Mouse (Mus musculus): Measurements from ENCODE around the gene Cdk5r1. TPM values are rescaled to one million over a fixed set of nuclear protein-coding genes. Genes with fewer than 3 reads are reported as not detected.

The Cdk5r1 gene
- polyA plus RNA-seq, 1 experiment from 2014 or later, result 0.72 TPM

DNA sequence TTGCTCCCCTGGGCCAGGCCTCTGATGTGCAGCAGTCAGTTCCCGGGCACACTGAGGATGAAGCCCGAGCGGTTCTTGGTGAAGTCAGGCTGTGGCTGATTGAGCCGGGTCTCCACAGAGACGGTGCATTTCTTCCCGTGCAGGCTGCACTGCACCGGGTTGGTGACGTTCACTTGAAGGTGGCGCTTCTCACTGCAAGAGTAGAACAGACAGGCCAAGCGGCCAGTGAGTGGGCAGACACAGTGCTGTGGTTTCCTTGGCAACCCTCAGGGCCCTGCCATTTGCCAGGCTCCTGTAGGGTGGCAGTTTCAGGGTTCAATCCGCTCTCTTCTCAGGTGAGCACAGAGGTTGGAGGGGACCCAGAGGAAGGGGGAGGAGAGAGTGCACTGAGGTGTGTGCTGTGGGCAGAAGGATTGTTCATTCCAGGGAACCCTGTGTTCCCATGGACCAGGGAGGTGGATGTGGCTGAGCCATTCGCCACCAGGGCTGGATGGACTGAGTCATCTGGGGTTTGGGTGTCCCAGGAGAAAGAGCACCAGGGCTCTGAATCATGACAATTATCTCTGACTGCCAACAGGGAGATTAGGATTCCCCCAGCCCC lies 7.5 kb downstream of the Cdk5r1 start:
- no peak overlapping the region for H3K4me3 ChIP-seq
- peaks cover 19% of the 10 kb centered on the region; the same call in 1 of the 2 replicates for H3K27me3 ChIP-seq (ENCODE audit: insufficient read depth, poor library complexity, severe bottlenecking)
- H3K9me3 ChIP-seq, result no peaks in the 10 kb centered on the region
- DNase-seq (ENCODE audit: low spot score), result peak; percentile 72
- 44% methylated on average over 12 of the region's 12 CpGs for WGBS
- H3K36me3 ChIP-seq, result no peaks in the 10 kb centered on the region
- no peak overlapping the region for H3K27ac ChIP-seq
- H3K4me1 ChIP-seq, result peaks cover 49% of the 10 kb centered on the region

DNA sequence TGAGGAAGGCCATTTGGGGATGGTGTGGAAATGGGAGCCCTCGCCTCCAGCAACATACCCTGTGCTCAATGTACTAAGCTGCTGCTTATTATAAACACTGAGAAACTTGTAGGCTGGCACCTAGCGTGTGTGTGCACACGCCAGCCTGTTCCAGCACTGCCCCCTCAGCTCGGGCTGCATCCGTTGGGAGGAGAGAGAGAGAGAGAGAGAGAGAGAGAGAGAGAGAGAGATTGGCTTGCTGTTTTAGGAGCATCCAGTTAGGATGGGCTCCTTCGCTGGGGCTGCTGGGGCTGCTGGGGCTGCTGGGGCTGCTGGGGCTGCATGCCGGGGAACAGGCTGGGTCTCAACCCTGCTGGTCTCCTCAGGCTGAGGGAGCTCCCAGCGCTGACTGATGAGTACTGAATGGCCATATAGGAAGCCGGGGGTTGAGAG lies 8.3 kb downstream of the Cdk5r1 start:
- H3K27me3 ChIP-seq (ENCODE audit: insufficient read depth, poor library complexity, severe bottlenecking), result peaks cover 16% of the 10 kb centered on the region; the same call in 1 of the 2 replicates
- peak overlapping the region; percentile 3; the same call in 1 of the 2 replicates for H3K27ac ChIP-seq
- peaks cover 54% of the 10 kb centered on the region for H3K4me1 ChIP-seq
- H3K9me3 ChIP-seq, result no peaks in the 10 kb centered on the region
- H3K4me3 ChIP-seq, result no peak overlapping the region
- no peaks in the 10 kb centered on the region for H3K36me3 ChIP-seq
- 82% methylated on average over 9 of the region's 9 CpGs for WGBS
- no peak for DNase-seq (ENCODE audit: low spot score)

DNA sequence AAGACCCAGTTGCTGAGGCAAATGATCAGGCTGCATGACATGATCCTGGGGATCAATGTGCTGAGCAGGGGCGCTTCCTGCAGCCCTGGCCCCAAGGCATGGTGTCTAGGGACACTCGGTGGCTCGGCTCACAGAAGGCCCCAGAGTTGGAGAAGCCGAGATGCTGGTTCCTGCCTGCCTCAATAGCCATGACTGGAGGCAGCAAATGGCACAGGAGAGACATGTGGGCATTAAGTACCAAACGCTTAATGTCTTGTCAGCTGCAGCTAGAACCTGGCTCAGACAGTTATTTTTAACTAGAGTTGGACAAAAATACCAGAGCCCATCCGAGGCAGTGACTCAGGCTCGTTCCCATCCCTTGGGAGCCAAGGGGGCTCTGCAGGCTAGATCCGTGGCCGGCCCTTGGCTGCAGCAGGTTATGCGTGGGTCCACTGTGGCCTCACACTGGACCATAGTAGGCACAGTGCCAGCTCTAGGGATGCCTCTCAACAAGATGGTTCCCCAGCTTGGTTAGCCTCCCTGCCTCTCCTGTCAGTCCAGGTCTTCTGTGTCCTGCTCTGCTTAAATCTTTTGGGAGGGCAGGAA lies 8.9 kb downstream of the Cdk5r1 start:
- Histone ChIP-seq H3K36me3 (no peaks in the 10 kb centered on the region), H3K4me3 (no peak overlapping the region), H3K27ac (peak overlapping the region; percentile 43; the same call in 1 of the 2 replicates), H3K9me3 (no peaks in the 10 kb centered on the region), H3K4me1 (peaks cover 58% of the 10 kb centered on the region), H3K27me3 (ENCODE audit: insufficient read depth, poor library complexity, severe bottlenecking) (peaks cover 16% of the 10 kb centered on the region; the same call in 1 of the 2 replicates)
- DNase-seq (ENCODE audit: low spot score), result no peak
- WGBS, result 55% methylated on average over 10 of the region's 10 CpGs

GRCm38 (mm10) chr11:80487904-80488587 lies 11.2 kb downstream of the Cdk5r1 start:
- H3K4me1 ChIP-seq, result peaks cover 73% of the 10 kb centered on the region
- H3K36me3 ChIP-seq, result no peaks in the 10 kb centered on the region
- no peak for DNase-seq (ENCODE audit: low spot score)
- H3K27me3 ChIP-seq (ENCODE audit: insufficient read depth, poor library complexity, severe bottlenecking), result peaks cover 10% of the 10 kb centered on the region; the same call in 1 of the 2 replicates
- no peak overlapping the region; the same call in 1 of the 2 replicates for H3K27ac ChIP-seq
- H3K4me3 ChIP-seq, result no peak overlapping the region
- WGBS, result 74% methylated on average over 15 of the region's 15 CpGs
- H3K9me3 ChIP-seq, result no peaks in the 10 kb centered on the region

- DNase-seq (ENCODE audit: low spot score), result no peak
- WGBS, result 47% methylated on average over 12 of the region's 12 CpGs
- no peak overlapping the region for H3K4me3 ChIP-seq
- H3K9me3 ChIP-seq, result no peaks in the 10 kb centered on the region
- peaks cover 69% of the 10 kb centered on the region for H3K4me1 ChIP-seq
- H3K27ac ChIP-seq, result peak overlapping the region; percentile 59; the same call in 1 of the 2 replicates
- H3K27me3 ChIP-seq (ENCODE audit: insufficient read depth, poor library complexity, severe bottlenecking), result no peaks in the 10 kb centered on the region
- H3K36me3 ChIP-seq, result no peaks in the 10 kb centered on the region
Observed at GRCm38 (mm10) chr11:80489172-80489881, 12.5 kb downstream of the Cdk5r1 start.

GRCm38 (mm10) chr11:80489882-80490196 lies 13.0 kb downstream of the Cdk5r1 start:
- Histone ChIP-seq H3K4me3 (no peak overlapping the region), H3K27ac (peak overlapping the region; percentile 59; the same call in 1 of the 2 replicates), H3K36me3 (no peaks in the 10 kb centered on the region), H3K9me3 (no peaks in the 10 kb centered on the region), H3K27me3 (ENCODE audit: insufficient read depth, poor library complexity, severe bottlenecking) (no peaks in the 10 kb centered on the region), H3K4me1 (peaks cover 64% of the 10 kb centered on the region)
- DNase-seq (ENCODE audit: low spot score), result no peak
- 48% methylated on average over 5 of the region's 5 CpGs for WGBS

- H3K9me3 ChIP-seq, result no peaks in the 10 kb centered on the region
- 48% methylated on average over 10 of the region's 10 CpGs for WGBS
- no peaks in the 10 kb centered on the region for H3K36me3 ChIP-seq
- peak overlapping the region; percentile 26 for H3K27ac ChIP-seq
- peaks cover 58% of the 10 kb centered on the region for H3K4me1 ChIP-seq
- H3K27me3 ChIP-seq (ENCODE audit: insufficient read depth, poor library complexity, severe bottlenecking), result no peaks in the 10 kb centered on the region
- no peak for DNase-seq (ENCODE audit: low spot score)
- H3K4me3 ChIP-seq, result no peak overlapping the region
Observed at GRCm38 (mm10) chr11:80490831-80491230, 14.0 kb downstream of the Cdk5r1 start.

- Histone ChIP-seq H3K4me3 (no peak overlapping the region), H3K27ac (no peak overlapping the region), H3K27me3 (ENCODE audit: insufficient read depth, poor library complexity, severe bottlenecking) (no peaks in the 10 kb centered on the region), H3K36me3 (no peaks in the 10 kb centered on the region), H3K4me1 (peaks cover 57% of the 10 kb centered on the region), H3K9me3 (no peaks in the 10 kb centered on the region)
- WGBS, result 86% methylated on average over 5 of the region's 5 CpGs
- no peak for DNase-seq (ENCODE audit: low spot score)
Observed at GRCm38 (mm10) chr11:80493186-80493585, 16.4 kb downstream of the Cdk5r1 start.

DNA sequence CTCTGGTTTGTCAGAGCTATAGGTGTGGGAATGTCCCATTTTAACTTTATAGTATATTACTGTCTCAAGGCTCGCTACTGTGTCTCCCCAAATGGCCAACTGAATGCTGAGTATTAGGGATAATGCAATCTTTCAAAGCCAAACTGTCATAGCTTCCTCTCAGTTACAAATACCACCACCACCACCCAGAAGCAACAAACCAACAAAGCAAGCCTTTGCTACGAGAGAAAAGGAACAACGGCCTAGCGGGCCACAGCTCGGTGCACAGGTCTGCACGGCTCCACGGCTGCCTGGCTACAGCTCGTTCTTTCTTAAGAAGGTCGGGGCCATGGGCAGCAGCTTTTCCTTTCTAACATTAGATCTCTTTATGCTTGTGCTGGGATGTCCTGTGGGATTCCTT lies 18.0 kb downstream of the Cdk5r1 start:
- 89% methylated on average over 9 of the region's 9 CpGs for WGBS

GRCm38 (mm10) chr11:80495972-80496371 lies 19.1 kb downstream of the Cdk5r1 start:
- Histone ChIP-seq H3K36me3 (no peaks in the 10 kb centered on the region), H3K4me3 (no peak overlapping the region), H3K27me3 (ENCODE audit: insufficient read depth, poor library complexity, severe bottlenecking) (no peaks in the 10 kb centered on the region), H3K4me1 (peaks cover 53% of the 10 kb centered on the region), H3K9me3 (no peaks in the 10 kb centered on the region), H3K27ac (no peak overlapping the region)
- WGBS, result 88% methylated on average over 6 of the region's 6 CpGs
- no peak for DNase-seq (ENCODE audit: low spot score)

More for the DNA sequence above, 18.0 kb downstream of the Cdk5r1 start:
- Histone ChIP-seq H3K27me3 (ENCODE audit: insufficient read depth, poor library complexity, severe bottlenecking) (no peaks in the 10 kb centered on the region), H3K36me3 (no peaks in the 10 kb centered on the region), H3K27ac (no peak overlapping the region), H3K4me1 (peaks cover 58% of the 10 kb centered on the region), H3K9me3 (no peaks in the 10 kb centered on the region), H3K4me3 (no peak overlapping the region)
- DNase-seq (ENCODE audit: low spot score), result no peak

DNA sequence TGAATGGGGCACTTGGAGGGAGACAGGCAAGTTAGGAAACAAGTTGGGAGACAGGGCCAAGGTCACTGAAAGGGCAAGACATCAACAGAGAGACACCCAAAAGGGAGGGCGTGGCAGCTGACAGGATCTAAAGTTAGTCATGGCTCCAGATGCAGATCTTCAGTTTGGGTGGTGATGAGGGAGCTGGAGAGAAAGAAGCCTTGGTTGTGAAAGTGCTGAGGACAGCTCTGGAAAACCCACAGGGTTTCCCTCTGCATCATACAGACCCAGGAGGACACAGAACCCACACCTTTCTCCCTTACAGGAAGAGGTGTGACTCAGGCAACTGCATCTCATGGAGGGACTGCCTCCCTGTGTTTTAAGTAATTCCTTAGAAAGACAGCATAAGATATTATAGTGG lies 19.8 kb downstream of the Cdk5r1 start:
- H3K36me3 ChIP-seq, result no peaks in the 10 kb centered on the region
- 78% methylated on average over 1 of the region's 1 CpGs for WGBS
- H3K4me3 ChIP-seq, result no peak overlapping the region
- H3K9me3 ChIP-seq, result no peaks in the 10 kb centered on the region
- H3K27me3 ChIP-seq (ENCODE audit: insufficient read depth, poor library complexity, severe bottlenecking), result no peaks in the 10 kb centered on the region
- H3K4me1 ChIP-seq, result peaks cover 48% of the 10 kb centered on the region
- no peak overlapping the region for H3K27ac ChIP-seq
- no peak for DNase-seq (ENCODE audit: low spot score)

DNA sequence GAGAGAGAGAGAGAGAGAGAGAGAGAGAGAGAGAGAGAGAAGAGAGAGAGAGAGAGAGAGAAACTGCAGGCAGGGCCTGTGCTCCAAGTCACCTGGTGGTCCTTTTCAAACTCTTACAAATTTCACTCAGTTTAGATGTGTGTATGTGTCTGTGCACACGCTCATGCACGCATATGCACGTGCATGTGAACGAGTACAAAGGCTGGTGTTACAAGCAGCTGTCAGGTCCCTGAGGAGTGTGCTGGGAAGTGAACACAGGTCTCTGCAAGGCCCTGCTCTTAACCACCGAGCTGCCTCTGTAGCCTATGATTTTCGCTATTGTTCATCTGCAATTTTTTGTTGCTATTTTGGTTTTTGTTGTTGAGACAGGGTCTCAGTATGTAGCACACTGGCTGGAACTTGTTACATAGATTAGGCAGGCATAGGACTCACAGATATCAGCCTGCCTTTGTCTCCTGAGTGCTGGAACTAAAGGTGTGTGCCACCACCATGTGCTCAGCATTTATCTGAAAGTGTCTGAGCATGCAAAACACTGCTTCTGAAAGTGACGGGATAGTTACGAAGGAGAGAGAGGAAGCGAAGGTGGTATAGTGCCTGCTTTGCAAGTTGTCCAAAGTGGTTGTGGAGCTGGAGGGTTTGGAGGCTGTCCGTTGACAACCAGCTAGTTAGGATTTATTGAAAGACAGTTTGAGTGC lies 20.5 kb downstream of the Cdk5r1 start:
- no peaks in the 10 kb centered on the region for H3K36me3 ChIP-seq
- no peaks in the 10 kb centered on the region for H3K27me3 ChIP-seq (ENCODE audit: insufficient read depth, poor library complexity, severe bottlenecking)
- H3K9me3 ChIP-seq, result no peaks in the 10 kb centered on the region
- 74% methylated on average over 10 of the region's 10 CpGs for WGBS
- H3K27ac ChIP-seq, result peak overlapping the region; percentile 52; the same call in 1 of the 2 replicates
- peaks cover 47% of the 10 kb centered on the region for H3K4me1 ChIP-seq
- no peak for DNase-seq (ENCODE audit: low spot score)
- no peak overlapping the region for H3K4me3 ChIP-seq
